Mouse (Mus musculus): ENCODE data around the gene Enpp3. TPM values are rescaled to one million over a fixed set of nuclear protein-coding genes. Genes with fewer than 3 reads are reported as not detected.

Enpp3 gene
- polyA plus RNA-seq, 1 experiment from 2014 or later, result 4.9 TPM

- DNase-seq (no peak), ATAC-seq (no peak)
- WGBS (ENCODE audit: insufficient replicate concordance), result 81% methylated on average over 2 of the region's 2 CpGs
- TF ChIP-seq EP300 (IDR thresholded peaks at IDR 0.05; ENCODE audit: low read depth) (no peak), CTCF (IDR thresholded peaks at IDR 0.05; ENCODE audit: low read depth) (no peak)
- Histone ChIP-seq H3K36me3 (replicated peaks; ENCODE audit: insufficient read depth, low read length) (no peaks in the 10 kb centered on the region), H3K9me3 (ENCODE audit: low read length) (no peaks in the 10 kb centered on the region), H3K4me3 (ENCODE audit: low read depth, low read length) (no peak overlapping the region), H3K4me2 (ENCODE audit: low read depth, low read length) (no peak overlapping the region), H3K9ac (replicated peaks) (no peak overlapping the region), H3K27ac (ENCODE audit: low read depth) (no peak overlapping the region), H3K27me3 (ENCODE audit: insufficient read depth, low read length) (no peaks in the 10 kb centered on the region), H3K4me1 (ENCODE audit: insufficient read depth) (no peaks in the 10 kb centered on the region)
Measured at GRCm38 (mm10) chr10:24863146-24863545, 20.5 kb upstream of the Enpp3 start.

- WGBS (ENCODE audit: insufficient replicate concordance), result 57% methylated on average over 2 of the region's 2 CpGs
- no peaks in the 10 kb centered on the region for H3K27me3 ChIP-seq (ENCODE audit: insufficient read depth, low read length)
- peaks cover 14% of the 10 kb centered on the region; the same call in 1 of the 2 replicates for H3K9me3 ChIP-seq (ENCODE audit: low read length)
- DNase-seq (no peak), ATAC-seq (no peak)
- H3K9ac ChIP-seq (replicated peaks), result no peak overlapping the region
- TF ChIP-seq EP300 (IDR thresholded peaks at IDR 0.05; ENCODE audit: low read depth) (no peak), CTCF (IDR thresholded peaks at IDR 0.05; ENCODE audit: low read depth) (no peak)
- H3K4me2 ChIP-seq (ENCODE audit: low read depth, low read length), result 0 out of 2 replicates have a peak overlapping the region, but pooled peaks have one; percentile 22
- H3K4me3 ChIP-seq (ENCODE audit: low read depth, low read length), result no peak overlapping the region
- no peak overlapping the region for H3K27ac ChIP-seq (ENCODE audit: low read depth)
- H3K4me1 ChIP-seq (ENCODE audit: insufficient read depth), result peaks cover 6% of the 10 kb centered on the region; the same call in 1 of the 2 replicates
- no peaks in the 10 kb centered on the region for H3K36me3 ChIP-seq (replicated peaks; ENCODE audit: insufficient read depth, low read length)
Measured at GRCm38 (mm10) chr10:24841998-24842397, 625 bp downstream of the Enpp3 start.

GRCm38 (mm10) chr10:24840795-24841194, 1.8 kb downstream of the Enpp3 start:
- Histone ChIP-seq H3K36me3 (replicated peaks; ENCODE audit: insufficient read depth, low read length) (no peaks in the 10 kb centered on the region), H3K4me1 (ENCODE audit: insufficient read depth) (peaks cover 6% of the 10 kb centered on the region; the same call in 1 of the 2 replicates), H3K4me2 (ENCODE audit: low read depth, low read length) (no peak overlapping the region), H3K9ac (replicated peaks) (no peak overlapping the region), H3K9me3 (ENCODE audit: low read length) (peaks cover 14% of the 10 kb centered on the region; the same call in 1 of the 2 replicates), H3K27ac (ENCODE audit: low read depth) (no peak overlapping the region), H3K4me3 (ENCODE audit: low read depth, low read length) (no peak overlapping the region), H3K27me3 (ENCODE audit: insufficient read depth, low read length) (no peaks in the 10 kb centered on the region)
- ATAC-seq, result no peak
- TF ChIP-seq CTCF (IDR thresholded peaks at IDR 0.05; ENCODE audit: low read depth) (no peak), EP300 (IDR thresholded peaks at IDR 0.05; ENCODE audit: low read depth) (no peak)
- no peak for DNase-seq
- 81% methylated on average over 4 of the region's 4 CpGs for WGBS (ENCODE audit: insufficient replicate concordance)

GRCm38 (mm10) chr10:24836366-24837038, 6.1 kb downstream of the Enpp3 start:
- H3K27me3 ChIP-seq (ENCODE audit: insufficient read depth, low read length), result no peaks in the 10 kb centered on the region
- TF ChIP-seq CTCF (IDR thresholded peaks at IDR 0.05; ENCODE audit: low read depth) (no peak), EP300 (IDR thresholded peaks at IDR 0.05; ENCODE audit: low read depth) (no peak)
- peaks cover 10% of the 10 kb centered on the region; the same call in 1 of the 2 replicates for H3K9me3 ChIP-seq (ENCODE audit: low read length)
- H3K36me3 ChIP-seq (replicated peaks; ENCODE audit: insufficient read depth, low read length), result no peaks in the 10 kb centered on the region
- H3K9ac ChIP-seq (replicated peaks), result no peak overlapping the region; the same call in 1 of the 2 replicates
- peak overlapping the region; percentile 13; the same call in 1 of the 2 replicates for H3K27ac ChIP-seq (ENCODE audit: low read depth)
- H3K4me3 ChIP-seq (ENCODE audit: low read depth, low read length), result no peak overlapping the region
- no peak for DNase-seq
- 61% methylated on average over 4 of the region's 4 CpGs for WGBS (ENCODE audit: insufficient replicate concordance)
- H3K4me2 ChIP-seq (ENCODE audit: low read depth, low read length), result peak overlapping the region; percentile 56
- peak; percentile 72 for ATAC-seq
- peaks cover 6% of the 10 kb centered on the region for H3K4me1 ChIP-seq (ENCODE audit: insufficient read depth)

GRCm38 (mm10) chr10:24835702-24836342, 6.8 kb downstream of the Enpp3 start:
- TF ChIP-seq CTCF (IDR thresholded peaks at IDR 0.05; ENCODE audit: low read depth) (no peak), EP300 (IDR thresholded peaks at IDR 0.05; ENCODE audit: low read depth) (no peak)
- DNase-seq (no peak), ATAC-seq (peak; percentile 80)
- Histone ChIP-seq H3K27me3 (ENCODE audit: insufficient read depth, low read length) (no peaks in the 10 kb centered on the region), H3K4me1 (ENCODE audit: insufficient read depth) (peaks cover 6% of the 10 kb centered on the region), H3K36me3 (replicated peaks; ENCODE audit: insufficient read depth, low read length) (no peaks in the 10 kb centered on the region), H3K27ac (ENCODE audit: low read depth) (peak overlapping the region; percentile 52), H3K9me3 (ENCODE audit: low read length) (peaks cover 10% of the 10 kb centered on the region; the same call in 1 of the 2 replicates), H3K4me2 (ENCODE audit: low read depth, low read length) (peak overlapping the region; percentile 56), H3K9ac (replicated peaks) (no peak overlapping the region), H3K4me3 (ENCODE audit: low read depth, low read length) (peak overlapping the region; percentile 26)
- WGBS (ENCODE audit: insufficient replicate concordance), result 37% methylated on average over 12 of the region's 12 CpGs

- Histone ChIP-seq H3K9ac (replicated peaks) (no peak overlapping the region; the same call in 1 of the 2 replicates), H3K9me3 (ENCODE audit: low read length) (peaks cover 10% of the 10 kb centered on the region; the same call in 1 of the 2 replicates), H3K27ac (ENCODE audit: low read depth) (no peak overlapping the region), H3K4me1 (ENCODE audit: insufficient read depth) (peaks cover 6% of the 10 kb centered on the region), H3K27me3 (ENCODE audit: insufficient read depth, low read length) (no peaks in the 10 kb centered on the region), H3K36me3 (replicated peaks; ENCODE audit: insufficient read depth, low read length) (no peaks in the 10 kb centered on the region), H3K4me2 (ENCODE audit: low read depth, low read length) (0 out of 2 replicates have a peak overlapping the region, but pooled peaks have one; percentile 9), H3K4me3 (ENCODE audit: low read depth, low read length) (no peak overlapping the region)
- TF ChIP-seq CTCF (IDR thresholded peaks at IDR 0.05; ENCODE audit: low read depth) (no peak), EP300 (IDR thresholded peaks at IDR 0.05; ENCODE audit: low read depth) (no peak)
- ATAC-seq (no peak), DNase-seq (no peak)
- 46% methylated on average over 4 of the region's 4 CpGs for WGBS (ENCODE audit: insufficient replicate concordance)
Measured at GRCm38 (mm10) chr10:24834634-24835371, 7.8 kb downstream of the Enpp3 start.
